Mouse (Mus musculus) thymus, adult 2 months (tissue): ENCODE results near the gene Trip11.

ENCODE experiments used
- CTCF ChIP-seq: fragments of 200-500 bp; IDR thresholded peaks from 2 replicates; pipeline ENCODE4 v1.5.1; 2012; ENCODE audit warnings: mild to moderate bottlenecking, control low read depth, low read length, moderate library complexity, borderline replicate concordance; ENCODE audit not compliant: control insufficient read depth, poor library complexity, insufficient read depth; ENCODE audit errors: extremely low read depth
- POLR2A ChIP-seq: fragments of 200-500 bp; IDR thresholded peaks from 2 replicates; pipeline ENCODE4 v1.6.1; 2012; ENCODE audit warnings: mild to moderate bottlenecking, low read length, control low read depth, moderate library complexity; ENCODE audit not compliant: control insufficient read depth, poor library complexity, insufficient read depth; ENCODE audit errors: extremely low read depth

- TF ChIP-seq CTCF, result no peak
- TF ChIP-seq POLR2A, result no peak
These were observed 91.5 kb downstream of the Trip11 start for GRCm38 (mm10) chr12:101821596-101821995.
